Mouse (Mus musculus): ENCODE measurements at regions not wholly inside any gene's neighbourhood (a gene's known extent, or its start where the extent isn't known, plus 50 kb on each side); places are given as distances from the start of the nearest gene placed in this dataset.

DNA sequence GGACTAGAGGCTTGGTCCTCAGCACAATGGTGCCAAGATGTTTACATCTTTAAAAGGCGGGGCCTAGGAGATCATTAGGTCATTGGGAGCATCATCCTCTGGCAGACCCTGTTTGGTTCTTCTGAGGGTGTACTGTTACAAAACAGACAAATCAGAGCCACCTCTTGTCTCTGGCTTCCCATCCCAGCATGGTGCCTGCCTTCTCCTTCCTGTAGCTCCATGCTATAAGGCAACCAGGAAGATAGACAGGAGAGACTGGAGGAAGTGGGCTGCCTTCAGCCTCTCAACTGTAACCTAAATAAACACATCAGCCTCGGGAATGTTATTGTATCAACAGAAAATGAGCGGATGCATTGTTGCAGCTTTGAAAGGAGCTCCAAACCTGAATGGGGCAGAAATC, 529.8 kb upstream of the Gm765 start:
- no peak for DNase-seq

GRCm38 (mm10) chr6:98869772-98870171, 527.2 kb upstream of the Gm765 start:
- no peak for DNase-seq

- DNase-seq, result no peak
Measured at GRCm38 (mm10) chr6:98864306-98864705, 521.8 kb upstream of the Gm765 start.

- DNase-seq, result no peak
Measured at GRCm38 (mm10) chr6:98855958-98856357, 513.4 kb upstream of the Gm765 start.

GRCm38 (mm10) chr6:98850906-98851305, 508.4 kb upstream of the Gm765 start:
- no peak for DNase-seq

DNA sequence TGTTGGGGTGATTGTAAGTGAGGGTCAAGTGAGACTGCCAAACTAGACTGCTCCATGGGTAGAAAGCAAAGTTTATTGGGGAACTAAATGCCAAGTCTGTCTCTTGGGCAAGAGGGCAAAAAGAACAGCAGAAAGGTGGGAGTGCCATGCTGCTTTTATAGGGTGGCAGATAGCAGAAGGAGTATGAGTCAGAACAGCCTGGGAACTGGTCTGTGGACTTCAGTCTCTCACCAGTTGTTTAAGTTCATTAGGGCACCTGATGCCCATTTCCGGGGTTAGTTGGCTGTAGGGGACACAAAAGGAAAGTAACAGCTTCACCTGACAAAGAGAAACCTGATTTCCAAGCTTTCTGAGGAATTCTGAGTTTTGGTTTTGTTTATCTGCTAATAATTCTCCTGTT, 506.3 kb upstream of the Gm765 start:
- no peak for DNase-seq

DNA sequence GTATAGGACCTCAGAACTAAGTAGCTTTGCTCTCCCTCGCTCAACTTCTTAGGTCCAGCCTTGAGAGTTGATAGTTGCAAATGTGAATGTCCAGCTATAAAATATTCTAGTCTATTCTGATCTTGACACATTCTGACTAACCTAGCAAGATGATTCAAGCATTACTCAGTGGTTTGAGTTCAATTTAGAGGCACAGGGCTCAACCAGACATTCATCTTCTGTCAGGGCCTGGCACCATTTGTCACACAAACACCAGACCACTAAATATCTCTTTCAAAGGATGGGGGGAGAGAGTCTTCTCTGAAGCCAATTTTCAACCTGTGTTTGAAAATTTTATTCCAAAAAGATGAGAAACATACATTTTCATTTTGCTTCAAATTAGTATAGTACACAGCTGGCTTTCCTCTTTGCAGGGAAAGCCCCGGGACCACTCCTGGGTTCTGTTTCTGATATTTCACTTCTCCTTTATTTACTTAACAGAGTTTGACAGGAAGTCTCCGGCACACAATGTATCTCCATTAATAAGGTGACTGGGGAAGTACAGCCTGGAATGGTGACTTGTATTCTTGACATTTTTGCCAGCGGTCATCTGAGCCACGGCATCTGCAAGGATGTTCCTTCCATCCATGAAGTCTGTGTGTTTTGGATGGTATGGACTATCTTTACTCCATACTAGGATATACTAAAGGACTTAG, 503.6 kb upstream of the Gm765 start:
- DNase-seq, result no peak

DNA sequence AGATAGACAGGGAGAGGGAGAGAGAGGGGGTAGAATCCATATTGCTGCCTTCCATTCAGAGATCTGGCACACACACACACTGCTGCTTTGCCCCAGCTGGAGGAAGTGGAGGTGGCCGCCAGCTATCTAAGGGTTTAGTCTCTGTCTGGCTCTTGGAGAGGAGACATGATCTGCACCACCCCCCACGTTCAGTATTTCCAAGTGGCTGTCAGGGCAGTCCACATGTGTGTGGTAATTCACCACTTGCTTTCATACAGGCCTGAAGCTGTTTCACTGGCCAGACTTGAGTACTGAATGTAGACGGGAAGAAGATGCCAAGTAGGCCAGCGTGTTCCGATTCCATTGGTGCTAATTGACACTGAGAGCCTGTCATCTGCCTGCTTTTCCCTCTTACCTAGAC, 501.0 kb upstream of the Gm765 start:
- DNase-seq, result peak; percentile 35

DNA sequence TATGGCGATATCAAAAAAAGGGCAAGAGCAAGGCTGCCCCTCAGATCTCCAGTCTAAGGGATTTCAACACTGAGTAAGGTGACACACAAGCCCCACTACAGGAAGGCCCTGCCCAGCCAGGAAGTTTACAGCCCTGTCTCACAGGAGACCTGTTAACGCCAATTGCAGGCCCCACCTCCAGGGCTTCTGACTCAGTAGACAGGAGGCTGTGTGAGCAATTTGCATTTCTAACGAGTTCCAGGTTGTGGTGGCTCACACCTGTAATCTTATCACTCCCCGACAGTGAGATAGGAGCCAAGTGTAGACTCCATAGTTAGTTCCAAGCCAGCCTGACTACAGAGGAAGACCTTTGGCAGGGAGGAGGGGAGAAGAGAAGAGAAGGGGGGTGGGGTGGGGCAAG, 500.4 kb upstream of the Gm765 start:
- peak; percentile 54 for DNase-seq

DNA sequence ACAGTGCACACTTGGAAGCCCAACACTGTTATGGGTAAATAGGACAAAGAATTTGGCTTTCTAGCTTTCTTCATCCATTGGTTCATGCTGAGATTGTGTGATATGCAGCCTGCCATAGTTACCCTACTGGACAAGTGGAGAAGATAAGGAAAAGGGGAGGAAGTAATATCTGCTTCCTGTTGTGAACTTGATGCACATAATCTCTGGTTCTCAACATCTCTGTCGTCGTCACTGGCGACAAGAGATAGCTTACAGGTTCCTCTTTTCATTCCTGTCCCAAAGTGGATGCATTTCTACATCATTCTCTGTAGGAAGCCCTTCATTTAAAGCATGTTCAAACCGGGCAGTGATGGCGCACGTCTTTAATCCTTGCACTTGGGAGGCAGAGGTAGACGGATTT, 491.4 kb upstream of the Gm765 start:
- DNase-seq, result no peak

DNA sequence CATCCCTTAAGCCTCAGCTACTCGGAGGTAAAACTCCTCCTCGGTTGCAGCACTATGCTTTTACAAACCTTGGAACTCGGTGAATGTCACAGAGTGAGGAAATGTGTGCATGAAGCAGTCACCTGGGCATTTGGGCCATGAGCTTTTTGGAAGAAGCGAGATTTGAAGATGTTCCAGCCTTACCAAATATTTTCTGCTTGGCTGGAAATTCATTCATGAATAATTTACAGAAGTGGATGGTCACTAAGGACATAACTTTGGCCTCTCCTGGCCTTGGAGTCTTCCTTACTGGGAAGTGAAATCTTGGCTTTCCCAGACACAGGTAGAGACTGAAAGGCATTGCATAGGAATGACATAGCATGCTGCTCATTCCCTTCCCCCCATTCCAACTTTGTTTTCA, 487.6 kb upstream of the Gm765 start:
- no peak for DNase-seq

- DNase-seq, result peak; percentile 37
Measured at GRCm38 (mm10) chr6:98808046-98808445, 465.5 kb upstream of the Gm765 start.

DNA sequence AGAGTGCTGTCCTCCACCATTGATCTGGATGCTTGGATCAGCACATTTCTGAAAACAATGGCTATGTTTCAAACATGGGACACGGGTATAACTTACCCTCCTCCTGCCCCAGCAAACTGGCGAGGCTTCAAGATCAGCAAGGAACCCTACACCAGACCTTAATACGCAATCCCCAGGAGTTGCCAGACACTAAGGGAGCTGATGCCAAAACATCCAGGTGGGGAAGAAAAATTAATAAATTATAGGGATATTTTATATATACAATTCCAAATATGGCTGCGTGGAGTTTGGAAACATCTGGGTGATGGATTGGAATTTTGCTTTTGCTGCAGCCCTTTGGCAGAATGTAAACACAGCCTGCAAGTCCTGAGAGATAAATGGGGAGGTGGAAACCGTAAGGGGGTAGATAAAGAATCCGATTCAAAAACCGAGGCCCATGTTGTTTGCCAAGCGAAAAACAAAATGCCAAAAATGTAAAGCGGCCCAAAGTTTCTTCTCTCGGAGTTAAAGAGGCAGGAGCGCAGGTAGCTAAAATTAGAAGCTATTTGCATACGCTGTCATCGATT, 460.9 kb upstream of the Gm765 start:
- no peak for DNase-seq

- no peak for DNase-seq
Measured at GRCm38 (mm10) chr6:98801061-98801460, 458.5 kb upstream of the Gm765 start.

DNA sequence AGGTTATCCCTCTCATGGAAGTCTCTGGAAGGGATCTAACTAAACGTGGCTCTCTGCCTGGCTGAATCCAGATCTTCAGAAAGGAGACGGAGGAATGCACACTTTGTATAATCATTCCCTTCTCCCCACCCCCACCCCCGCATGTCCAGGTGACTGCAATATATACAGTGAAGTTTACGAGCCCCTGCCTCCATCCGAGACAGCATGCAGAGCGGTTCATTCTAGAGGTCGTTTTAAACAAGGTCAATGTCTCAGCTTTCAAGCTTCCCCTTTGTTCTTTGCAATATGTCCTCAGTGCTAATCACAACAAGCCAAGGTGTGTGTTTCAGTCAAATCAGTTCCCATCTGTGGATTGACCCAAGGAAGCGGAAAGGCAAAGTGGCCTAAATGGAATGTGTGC, 457.5 kb upstream of the Gm765 start:
- DNase-seq, result no peak

DNA sequence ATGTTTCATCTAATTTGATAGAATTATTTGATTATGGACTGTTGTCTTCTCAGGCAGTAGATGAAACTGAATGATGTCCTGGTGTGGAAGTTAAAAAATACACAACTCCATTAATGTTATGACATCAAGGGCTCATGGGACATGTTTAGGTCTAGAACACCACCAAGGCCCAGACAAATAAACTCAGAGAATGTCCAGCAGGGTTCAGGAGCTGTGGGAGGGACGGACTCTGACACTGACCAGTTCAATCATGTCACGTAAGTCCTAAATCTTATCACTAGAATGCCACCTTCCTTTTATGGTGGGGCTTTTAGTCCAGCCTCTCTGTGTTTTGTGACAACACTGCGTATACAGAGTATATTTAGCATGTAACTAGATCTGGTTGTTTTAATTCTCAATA, 455.2 kb upstream of the Gm765 start:
- DNase-seq, result no peak

DNA sequence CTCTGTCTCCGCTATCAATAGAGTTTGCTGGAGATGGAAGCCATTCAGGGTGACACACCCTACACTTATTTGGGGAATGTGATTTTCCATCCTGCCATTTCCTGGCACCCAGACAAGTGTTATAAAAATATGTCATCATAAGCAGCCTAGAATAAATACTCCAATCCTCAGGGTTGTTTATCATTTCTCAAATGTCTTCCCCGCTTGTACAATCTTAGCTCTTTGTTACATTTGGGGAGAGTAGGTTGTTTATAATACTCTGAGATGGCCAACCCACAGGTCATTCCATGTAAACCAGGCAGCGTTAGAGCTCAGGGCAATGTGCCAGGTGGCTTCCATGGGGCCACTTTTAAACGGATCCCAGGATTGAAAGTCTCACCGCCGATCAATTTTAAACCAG, 454.8 kb upstream of the Gm765 start:
- no peak for DNase-seq

- no peak for DNase-seq
Measured at GRCm38 (mm10) chr6:98796666-98797065, 454.1 kb upstream of the Gm765 start.

GRCm38 (mm10) chr6:98787422-98787821, 444.9 kb upstream of the Gm765 start:
- DNase-seq, result no peak

- no peak for DNase-seq
Measured at GRCm38 (mm10) chr6:98782074-98782473, 439.5 kb upstream of the Gm765 start.

DNA sequence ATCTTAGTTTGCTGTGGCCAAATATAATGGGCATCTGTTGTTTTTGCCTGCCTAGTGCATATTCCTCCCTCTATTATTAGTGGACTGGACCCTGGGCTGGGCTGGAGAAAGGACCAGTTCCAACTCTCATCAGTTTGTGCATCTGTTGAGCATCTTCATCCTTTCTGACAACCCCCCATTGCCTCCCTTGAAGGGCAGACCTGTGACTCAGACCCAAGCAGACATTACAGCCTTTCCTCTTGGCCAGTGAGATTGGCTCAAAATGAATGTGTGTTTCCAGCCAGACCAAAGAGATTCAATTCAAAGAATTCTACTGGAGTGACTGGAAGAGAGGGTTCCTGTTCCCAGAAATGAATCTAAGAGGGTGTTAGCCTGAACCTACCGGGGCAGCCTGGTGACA, 433.2 kb upstream of the Gm765 start:
- DNase-seq, result no peak

DNA sequence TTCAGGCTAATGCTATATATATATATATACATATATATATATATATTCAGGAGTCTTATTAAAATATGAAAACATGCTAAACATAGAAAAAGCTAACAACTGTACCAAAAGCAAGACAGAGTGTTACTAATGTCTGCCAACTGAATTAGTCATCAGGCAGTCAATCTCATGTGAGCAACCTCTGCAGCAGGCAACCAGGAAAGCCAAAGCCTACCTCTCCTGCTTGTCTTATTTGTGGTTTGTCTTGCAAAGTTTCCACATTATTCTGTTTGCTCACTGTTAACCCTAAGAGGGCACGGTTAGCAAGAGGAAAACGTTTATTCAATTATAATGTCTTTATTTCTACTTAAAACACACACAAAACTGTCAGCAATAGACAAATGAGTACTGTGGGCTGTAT, 427.4 kb upstream of the Gm765 start:
- no peak for DNase-seq

DNA sequence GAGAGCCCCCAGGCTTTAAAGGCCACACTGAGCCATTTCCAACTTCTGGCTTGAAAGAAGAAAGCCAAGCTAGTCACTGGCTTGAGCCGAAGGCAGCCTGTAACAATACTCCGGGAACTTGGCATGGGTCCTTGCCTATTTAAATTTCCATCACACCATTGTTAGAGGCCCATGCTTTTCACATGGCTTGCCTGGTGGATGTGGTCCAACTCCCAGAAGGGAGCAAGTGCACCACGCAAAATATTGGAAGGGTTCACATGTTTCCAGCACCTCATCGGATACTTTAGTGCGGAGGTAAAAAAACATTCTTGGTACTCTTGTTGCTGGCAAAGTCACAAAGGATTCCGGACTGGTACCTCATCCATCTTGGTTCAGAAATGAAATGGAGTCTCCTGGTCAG, 426.8 kb upstream of the Gm765 start:
- DNase-seq, result no peak

- DNase-seq, result no peak
Measured at GRCm38 (mm10) chr6:98767858-98768336, 425.3 kb upstream of the Gm765 start.

- DNase-seq, result no peak
Measured at GRCm38 (mm10) chr6:98754487-98754886, 411.9 kb upstream of the Gm765 start.
